Mouse (Mus musculus): ENCODE measurements around the gene Cdrt4.

Cdrt4 gene

GRCm38 (mm10) chr11:62995755-62996521 lies 44.9 kb downstream of the Cdrt4 start:
- DNase-seq (ENCODE audit: low spot score in 2 of 2), result no peak

- DNase-seq (ENCODE audit: low spot score in 2 of 2), result no peak
Measured at GRCm38 (mm10) chr11:62996522-62996898, 45.5 kb downstream of the Cdrt4 start.

- DNase-seq (ENCODE audit: low spot score in 2 of 2), result no peak
Measured at GRCm38 (mm10) chr11:62997039-62997717, 46.2 kb downstream of the Cdrt4 start.

GRCm38 (mm10) chr11:62997718-62998281 lies 46.8 kb downstream of the Cdrt4 start:
- peak in 1 of 2 experiments; percentile 63 for DNase-seq (ENCODE audit: low spot score in 2 of 2)

- no peak for DNase-seq (ENCODE audit: low spot score in 2 of 2)
Measured at GRCm38 (mm10) chr11:63000126-63000525, 49.1 kb downstream of the Cdrt4 start.

- no peak for DNase-seq (ENCODE audit: low spot score in 2 of 2)
Measured at GRCm38 (mm10) chr11:63004617-63005016, 53.6 kb downstream of the Cdrt4 start.

GRCm38 (mm10) chr11:63007376-63007775 lies 56.4 kb downstream of the Cdrt4 start:
- no peak for DNase-seq (ENCODE audit: low spot score in 2 of 2)

GRCm38 (mm10) chr11:63008004-63008403 lies 57.0 kb downstream of the Cdrt4 start:
- DNase-seq (ENCODE audit: low spot score in 2 of 2), result no peak

- no peak for DNase-seq (ENCODE audit: low spot score in 2 of 2)
Measured at GRCm38 (mm10) chr11:63009761-63010160, 58.8 kb downstream of the Cdrt4 start.

GRCm38 (mm10) chr11:63017327-63018082 lies 66.5 kb downstream of the Cdrt4 start:
- no peak for DNase-seq (ENCODE audit: low spot score in 2 of 2)

- no peak for DNase-seq (ENCODE audit: low spot score in 2 of 2)
Measured at GRCm38 (mm10) chr11:63018083-63018622, 67.2 kb downstream of the Cdrt4 start.

GRCm38 (mm10) chr11:63020633-63021032 lies 69.6 kb downstream of the Cdrt4 start:
- DNase-seq (ENCODE audit: low spot score in 2 of 2), result peak in 1 of 2 experiments; percentile 53

GRCm38 (mm10) chr11:63021141-63021806 lies 70.3 kb downstream of the Cdrt4 start:
- peak in 1 of 2 experiments; percentile 49 for DNase-seq (ENCODE audit: low spot score in 2 of 2)

- DNase-seq (ENCODE audit: low spot score in 2 of 2), result peak in 1 of 2 experiments; percentile 59
Measured at GRCm38 (mm10) chr11:63023461-63023860, 72.5 kb downstream of the Cdrt4 start.

- peak; percentile 58 to 60 for DNase-seq (ENCODE audit: low spot score in 2 of 2)
Measured at GRCm38 (mm10) chr11:63024136-63024535, 73.1 kb downstream of the Cdrt4 start.

- DNase-seq (ENCODE audit: low spot score in 2 of 2), result peak in 1 of 2 experiments; percentile 52
Measured at GRCm38 (mm10) chr11:63025476-63025875, 74.5 kb downstream of the Cdrt4 start.

- DNase-seq (ENCODE audit: low spot score in 2 of 2), result peak; percentile 36 to 58
Measured at GRCm38 (mm10) chr11:63026651-63027141, 75.7 kb downstream of the Cdrt4 start.

- DNase-seq (ENCODE audit: low spot score in 2 of 2), result peak in 1 of 2 experiments; percentile 41
Measured at GRCm38 (mm10) chr11:63028131-63028530, 77.1 kb downstream of the Cdrt4 start.

- DNase-seq (ENCODE audit: low spot score in 2 of 2), result peak in 1 of 2 experiments; percentile 25
Measured at GRCm38 (mm10) chr11:63029148-63029714, 78.2 kb downstream of the Cdrt4 start.

GRCm38 (mm10) chr11:63029721-63030120 lies 78.7 kb downstream of the Cdrt4 start:
- DNase-seq (ENCODE audit: low spot score in 2 of 2), result peak in 1 of 2 experiments; percentile 52

All from urinary bladder, postnatal 4 days (tissue).